Mouse (Mus musculus): ENCODE data around the gene Fkbp9.
"Not testable (repeated sequence)": the region's sequence is repeated elsewhere in the genome, so short reads cannot be mapped to it uniquely, and the experiment has no call there.

Gene Fkbp9

GRCm38 (mm10) chr6:56843229-56843628 lies 11.4 kb downstream of the Fkbp9 start:
- no peak for DNase-seq

- DNase-seq = no peak
Observed at GRCm38 (mm10) chr6:56844365-56844764, 12.5 kb downstream of the Fkbp9 start.

GRCm38 (mm10) chr6:56848974-56849373 lies 17.1 kb downstream of the Fkbp9 start:
- no peak for DNase-seq

GRCm38 (mm10) chr6:56850315-56850714 lies 18.5 kb downstream of the Fkbp9 start:
- DNase-seq = no peak

- DNase-seq = no peak
Observed at GRCm38 (mm10) chr6:56854803-56855202, 22.9 kb downstream of the Fkbp9 start.

- DNase-seq = no peak
Observed at GRCm38 (mm10) chr6:56856748-56857147, 24.9 kb downstream of the Fkbp9 start.

DNA sequence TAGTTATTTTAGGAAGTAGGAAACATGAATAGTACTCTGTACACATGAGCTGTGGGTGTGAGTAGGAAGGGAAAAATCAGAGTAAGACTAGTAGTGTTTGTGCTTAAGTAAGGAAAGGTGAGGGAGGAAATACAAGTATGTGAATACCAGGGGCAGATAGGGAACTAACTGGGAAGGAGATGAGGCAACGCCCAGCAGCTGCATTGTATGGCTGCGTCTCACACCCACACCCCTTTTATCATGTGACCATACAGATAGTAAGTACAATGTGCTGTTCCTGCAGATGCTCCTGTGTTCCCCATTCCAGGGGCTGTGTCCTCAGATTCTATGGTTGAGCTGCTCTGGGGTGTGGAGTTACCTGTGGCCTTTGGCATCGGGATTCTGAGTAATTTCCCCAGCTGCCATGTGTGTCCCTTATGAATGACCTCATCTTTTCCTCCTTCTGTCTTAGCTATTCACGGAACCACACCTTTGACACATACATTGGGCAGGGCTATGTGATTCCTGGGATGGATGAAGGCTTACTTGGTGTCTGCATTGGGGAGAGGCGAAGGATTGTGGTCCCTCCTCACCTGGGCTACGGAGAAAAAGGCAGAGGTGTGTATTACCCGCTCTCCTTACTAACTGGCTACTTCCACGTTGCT lies 28.5 kb downstream of the Fkbp9 start:
- no peak for DNase-seq

DNA sequence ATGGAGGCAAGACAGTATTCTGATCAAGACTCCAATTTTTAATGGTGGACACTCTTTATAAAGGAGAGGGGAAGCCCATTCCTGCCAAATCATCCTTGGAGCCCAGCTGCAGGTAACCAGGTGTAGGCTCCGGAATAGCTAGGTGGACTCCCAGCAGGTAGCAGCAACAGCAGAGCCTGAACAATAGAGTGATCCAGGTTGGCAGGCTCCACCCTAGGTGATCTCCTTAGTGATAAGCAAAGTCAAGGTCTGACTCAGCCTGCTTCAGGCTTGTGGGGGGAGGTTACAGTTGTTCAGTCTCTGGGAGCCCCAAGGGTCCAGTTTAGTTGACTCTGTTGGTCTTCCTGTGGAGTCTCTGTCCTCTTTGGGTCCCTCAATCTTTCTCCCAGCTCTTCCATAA lies 35.0 kb downstream of the Fkbp9 start:
- DNase-seq = not testable (repeated sequence)

DNA sequence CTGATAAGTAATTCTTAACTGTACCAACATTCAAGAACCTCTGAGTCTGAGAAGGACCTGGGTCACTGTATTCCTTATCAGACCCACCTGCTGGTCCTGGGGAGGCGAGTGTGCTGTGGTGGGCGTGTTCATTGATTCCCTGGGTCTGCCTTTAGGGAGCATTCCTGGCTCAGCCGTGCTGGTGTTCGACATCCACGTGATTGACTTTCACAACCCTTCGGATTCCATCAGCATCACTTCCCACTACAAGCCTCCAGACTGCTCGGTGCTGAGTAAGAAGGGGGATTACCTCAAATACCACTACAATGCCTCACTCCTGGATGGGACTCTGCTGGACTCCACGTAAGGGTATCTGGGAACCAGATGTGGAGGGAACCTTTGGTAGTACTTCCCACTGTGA lies 36.7 kb downstream of the Fkbp9 start:
- no peak for DNase-seq

GRCm38 (mm10) chr6:56870027-56870426 lies 38.2 kb downstream of the Fkbp9 start:
- DNase-seq = no peak

GRCm38 (mm10) chr6:56876870-56877269 lies 45.0 kb downstream of the Fkbp9 start:
- no peak for DNase-seq

- DNase-seq = no peak
Observed at GRCm38 (mm10) chr6:56877985-56878384, 46.1 kb downstream of the Fkbp9 start.

GRCm38 (mm10) chr6:56879352-56879955 lies 47.6 kb downstream of the Fkbp9 start:
- DNase-seq = no peak

- no peak for DNase-seq
Observed at GRCm38 (mm10) chr6:56888561-56888960, 56.7 kb downstream of the Fkbp9 start.

DNA sequence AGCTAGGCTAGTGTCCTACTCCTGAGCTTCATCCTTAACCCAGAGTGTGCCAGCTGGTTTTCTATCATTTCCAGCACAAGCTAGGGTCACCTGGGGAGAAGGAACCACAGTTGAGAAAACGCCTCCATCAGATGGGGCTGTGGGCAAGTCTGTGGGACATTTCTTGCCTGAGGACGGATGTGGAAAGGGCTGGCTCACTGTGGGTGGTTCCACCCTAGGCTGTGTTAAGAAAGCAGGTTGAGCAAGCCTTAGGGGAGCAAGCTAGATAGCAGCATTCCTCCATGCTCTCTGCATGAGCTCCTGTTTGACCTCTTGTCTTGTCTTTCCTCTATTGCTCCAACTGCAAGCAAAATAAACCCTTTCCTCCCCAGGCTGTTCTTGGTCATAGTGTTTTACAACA lies 58.9 kb downstream of the Fkbp9 start:
- no peak for DNase-seq

- DNase-seq = no peak
Observed at GRCm38 (mm10) chr6:56899601-56900000, 67.7 kb downstream of the Fkbp9 start.

- DNase-seq = no peak
Observed at GRCm38 (mm10) chr6:56901336-56901735, 69.5 kb downstream of the Fkbp9 start.

DNA sequence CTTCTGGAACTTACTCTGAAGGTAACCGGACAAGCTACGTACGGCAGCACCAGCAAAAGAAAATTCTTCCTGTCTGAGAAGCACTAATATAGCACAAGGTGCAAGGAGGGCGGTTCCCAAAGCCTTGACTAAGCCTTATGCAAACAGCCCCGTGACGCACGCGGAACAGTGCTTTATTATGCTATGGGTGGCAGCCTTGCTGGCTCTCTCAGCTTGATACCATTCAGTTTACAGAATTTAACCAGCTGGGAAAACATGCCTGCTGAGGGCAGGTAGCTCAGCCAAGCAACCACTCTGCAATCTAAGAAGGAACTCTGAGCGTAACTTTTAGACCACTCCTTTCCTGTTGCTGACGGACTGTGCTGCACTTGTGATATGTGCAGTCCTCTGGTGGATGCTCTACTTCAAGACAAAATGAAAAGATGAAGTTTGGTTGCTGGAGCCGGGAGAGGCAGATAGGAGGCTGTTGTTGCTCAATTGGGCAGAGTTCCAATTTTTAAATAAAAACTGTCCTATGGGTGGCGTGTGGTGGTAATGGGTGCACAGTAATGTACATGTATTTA lies 70.0 kb downstream of the Fkbp9 start:
- DNase-seq = peak; percentile 84 to 90

- no peak for DNase-seq
Observed at GRCm38 (mm10) chr6:56902606-56903520, 71.0 kb downstream of the Fkbp9 start.

GRCm38 (mm10) chr6:56903831-56904230 lies 72.0 kb downstream of the Fkbp9 start:
- DNase-seq = no peak

GRCm38 (mm10) chr6:56904330-56904729 lies 72.5 kb downstream of the Fkbp9 start:
- no peak for DNase-seq

GRCm38 (mm10) chr6:56904982-56905381 lies 73.1 kb downstream of the Fkbp9 start:
- no peak for DNase-seq

DNA sequence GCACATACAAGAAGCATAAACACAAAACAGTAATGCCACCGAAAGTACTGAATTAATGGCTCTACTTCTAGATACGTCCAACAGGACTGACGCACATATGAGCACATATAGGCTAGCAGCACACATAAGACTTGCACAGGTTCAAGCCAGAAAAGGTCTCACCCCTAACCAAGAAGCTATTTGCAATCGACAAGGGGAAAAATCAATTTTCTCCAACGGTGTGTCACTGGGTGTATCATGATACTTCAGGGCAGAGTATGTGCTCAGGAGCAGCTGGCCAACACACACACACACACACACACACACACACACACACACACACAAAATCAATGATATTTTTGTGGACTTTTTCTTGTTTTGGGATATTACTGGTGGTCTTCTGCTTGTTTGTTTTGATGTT lies 73.6 kb downstream of the Fkbp9 start:
- DNase-seq = no peak

Measured in lung, adult 18-20 months (tissue).